Mouse (Mus musculus) heart, postnatal 0 days (tissue): ENCODE measurements at regions not wholly inside any gene's neighbourhood (a gene's known extent, or its start where the extent isn't known, plus 50 kb on each side); places are given as distances from the start of the nearest gene placed in this dataset.

Experiments used
- ATAC-seq: fragments of 200-750 bp; cut with Nextera tagmentation; 2 replicates; pipeline ENCODE4 v1.8.0; 2017; ENCODE audit warnings: low read depth, moderate number of reproducible peaks, moderate library complexity; ENCODE audit not compliant: insufficient read depth
- DNase-seq: peaks from one replicate; pipeline ENCODE4 v3.0.0-alpha.2; 2016; ENCODE audit warnings: low spot score
- H3K27ac ChIP-seq: fragments of 300-500 bp; sonication (generic); 2 replicates; pipeline ENCODE4 v1.5.1; 2014; ENCODE audit warnings: low read depth, mild to moderate bottlenecking
- H3K27me3 ChIP-seq: fragments of 300-500 bp; sonication (generic); 2 replicates; pipeline ENCODE4 v1.6.1; 2014; ENCODE audit warnings: low read length, mixed read lengths; ENCODE audit not compliant: control insufficient read depth, insufficient read depth
- H3K36me3 ChIP-seq: fragments of 300-500 bp; sonication (generic); replicated peaks from 2 replicates; pipeline ENCODE4 v1.6.1; 2014; ENCODE audit warnings: low read length, mixed read lengths; ENCODE audit not compliant: control insufficient read depth, insufficient read depth
- H3K4me1 ChIP-seq: fragments of 300-500 bp; sonication (generic); 2 replicates; pipeline ENCODE4 v1.6.1; 2014; ENCODE audit warnings: antibody characterized with exemption; ENCODE audit not compliant: control insufficient read depth, insufficient read depth
- H3K4me2 ChIP-seq: fragments of 300-500 bp; sonication (generic); 2 replicates; pipeline ENCODE4 v1.6.1; 2014; ENCODE audit warnings: low read depth, mild to moderate bottlenecking, low read length, moderate library complexity
- H3K4me3 ChIP-seq: fragments of 300-500 bp; sonication (generic); 2 replicates; pipeline ENCODE4 v1.5.1; 2014; ENCODE audit warnings: low read depth, low read length
- H3K9ac ChIP-seq: fragments of 300-500 bp; sonication (generic); replicated peaks from 2 replicates; pipeline ENCODE4 v1.6.1; 2014; ENCODE audit warnings: low read depth, low read length, mixed read lengths
- H3K9me3 ChIP-seq: fragments of 300-500 bp; sonication (generic); replicated peaks from 2 replicates; pipeline ENCODE4 v1.6.1; 2016; ENCODE audit warnings: low read length; ENCODE audit not compliant: control insufficient read depth
- CTCF ChIP-seq: IDR thresholded peaks from 2 replicates; pipeline ENCODE4 v1.5.1; 2016; ENCODE audit warnings: antibody characterized with exemption, control low read depth, low read depth
- EP300 ChIP-seq: IDR thresholded peaks from 2 replicates; pipeline ENCODE4 v1.6.1; 2016; ENCODE audit warnings: antibody characterized with exemption, low read depth
- WGBS: fragments of 180-500 bp; shearing (Covaris S2); extraction: QIAGEN DNeasy Blood & Tissue Kit; methylation state at CpG from one replicate; pipeline ENCODE4 v1.1.7; 2014; 5-methylcytosine and 5-hydroxymethylcytosine counted together

DNA sequence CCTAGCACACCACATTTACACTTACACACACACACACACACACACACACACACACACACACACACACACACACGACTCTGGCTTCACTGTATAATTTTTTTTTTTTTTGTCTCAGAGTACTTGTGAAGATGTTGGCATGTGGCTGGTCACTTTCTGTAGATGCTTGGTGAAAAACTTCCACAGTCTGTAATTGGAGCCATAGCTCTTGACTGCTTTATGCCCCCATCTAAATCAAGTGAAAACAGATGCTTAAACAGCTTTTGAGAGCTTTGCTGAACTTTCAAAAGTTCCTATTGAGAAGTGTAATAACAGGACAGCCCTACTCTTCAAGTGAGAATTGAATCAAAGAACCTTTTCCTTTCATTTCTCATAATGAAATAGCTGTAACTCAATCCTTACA lies 317.7 kb downstream of the Gm21750 start:
- H3K4me3 ChIP-seq: no peak overlapping the region

DNA sequence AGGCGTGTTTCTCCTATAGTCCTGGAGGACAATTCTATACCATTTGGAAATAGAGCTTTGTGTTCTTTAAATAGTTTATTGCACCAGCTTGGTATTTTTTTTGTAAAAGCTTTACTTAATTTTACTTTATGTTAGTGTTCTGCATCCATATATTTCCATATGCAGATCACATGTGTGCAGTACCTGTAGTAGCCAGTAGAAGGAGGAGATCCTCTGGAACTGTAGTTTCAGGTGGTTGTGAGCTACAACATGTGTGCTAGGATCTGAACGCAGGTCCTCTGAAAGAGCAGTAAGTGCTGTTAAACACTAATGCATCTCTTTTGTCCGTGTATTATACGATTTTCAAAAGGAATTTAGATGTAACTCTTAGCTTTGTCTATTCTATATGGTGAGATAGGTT lies 335.2 kb downstream of the Gm21750 start:
- DNase-seq (no peak), ATAC-seq (no peak)
- no peak for TF ChIP-seq CTCF
- no peak for TF ChIP-seq EP300
- H3K4me2 ChIP-seq: no peak overlapping the region
- 0 out of 2 replicates have a peak, but pooled peaks cover 5% of the 10 kb centered on the region for H3K9me3 ChIP-seq
- H3K27ac ChIP-seq: no peak overlapping the region
- H3K4me1 ChIP-seq: no peaks in the 10 kb centered on the region
- H3K9ac ChIP-seq: no peak overlapping the region
- 86% methylated on average over 4 of the region's 4 CpGs for WGBS
- no peaks in the 10 kb centered on the region for H3K36me3 ChIP-seq
- no peaks in the 10 kb centered on the region for H3K27me3 ChIP-seq
- H3K4me3 ChIP-seq: no peak overlapping the region

More for the DNA sequence above, 317.7 kb downstream of the Gm21750 start:
- H3K27me3 ChIP-seq: no peaks in the 10 kb centered on the region
- H3K27ac ChIP-seq: no peak overlapping the region
- 50% methylated on average over 1 of the region's 1 CpGs for WGBS
- no peak overlapping the region for H3K9ac ChIP-seq
- no peak for TF ChIP-seq CTCF
- no peak for TF ChIP-seq EP300
- DNase-seq (no peak), ATAC-seq (no peak)
- no peaks in the 10 kb centered on the region for H3K4me1 ChIP-seq
- H3K36me3 ChIP-seq: no peaks in the 10 kb centered on the region
- H3K9me3 ChIP-seq: no peaks in the 10 kb centered on the region
- no peak overlapping the region for H3K4me2 ChIP-seq

DNA sequence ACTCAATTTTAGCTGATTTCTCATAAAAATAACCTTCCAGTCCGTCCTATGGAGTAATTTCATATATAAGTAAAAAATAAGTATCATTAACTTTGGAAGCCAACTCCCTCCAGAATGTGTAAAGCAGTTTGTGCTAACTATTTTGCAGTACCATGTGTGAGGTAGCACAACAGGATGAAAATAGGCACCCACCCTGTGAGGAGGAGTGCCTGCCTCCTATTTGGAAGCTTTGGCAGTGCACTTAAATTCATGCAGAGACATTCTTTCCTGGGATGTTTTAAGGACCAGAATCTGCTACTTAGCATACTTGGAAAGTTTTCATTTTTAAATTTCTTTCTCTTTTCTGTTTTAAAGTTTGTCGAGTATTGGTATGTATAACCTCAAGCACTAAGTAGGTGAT lies 336.8 kb downstream of the Gm21750 start:
- Histone ChIP-seq H3K27me3 (no peaks in the 10 kb centered on the region), H3K27ac (no peak overlapping the region), H3K4me2 (no peak overlapping the region), H3K9ac (no peak overlapping the region), H3K36me3 (no peaks in the 10 kb centered on the region), H3K4me1 (no peaks in the 10 kb centered on the region), H3K4me3 (no peak overlapping the region), H3K9me3 (0 out of 2 replicates have a peak, but pooled peaks cover 5% of the 10 kb centered on the region)
- TF ChIP-seq EP300: no peak
- TF ChIP-seq CTCF: no peak
- DNase-seq: no peak
- WGBS: 69% methylated on average over 2 of the region's 2 CpGs
- ATAC-seq: no peak

DNA sequence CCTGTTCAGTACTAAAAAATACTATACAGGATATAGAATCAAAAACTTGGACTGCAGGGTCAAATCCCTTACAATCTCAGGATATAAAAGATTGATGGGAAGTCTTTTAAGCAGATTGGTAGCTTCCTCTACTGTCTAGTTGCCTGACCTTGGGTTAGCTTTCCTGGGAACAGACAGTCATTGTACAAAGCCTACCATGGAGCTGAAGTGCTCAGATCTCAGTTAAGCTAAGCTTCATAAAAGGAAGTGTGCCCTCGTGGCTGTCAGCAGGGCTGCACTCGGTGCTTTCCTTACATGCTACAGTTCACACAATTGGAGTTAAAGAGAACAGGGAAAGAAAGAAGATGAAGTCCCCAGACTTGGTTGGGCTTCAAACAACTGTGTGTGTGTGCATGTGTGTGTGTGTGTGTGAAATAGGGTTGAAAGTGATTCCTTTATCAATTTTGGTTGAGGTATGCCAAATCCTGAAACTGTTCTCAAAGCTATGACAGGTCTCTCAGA lies 338.4 kb downstream of the Gm21750 start:
- TF ChIP-seq CTCF (no peak), EP300 (no peak)
- Histone ChIP-seq H3K4me2 (no peak overlapping the region), H3K27me3 (no peaks in the 10 kb centered on the region), H3K4me3 (no peak overlapping the region), H3K4me1 (no peaks in the 10 kb centered on the region), H3K36me3 (no peaks in the 10 kb centered on the region), H3K9ac (no peak overlapping the region), H3K9me3 (0 out of 2 replicates have a peak, but pooled peaks cover 5% of the 10 kb centered on the region), H3K27ac (no peak overlapping the region)
- DNase-seq (no peak), ATAC-seq (no peak)
- WGBS: 20% methylated on average over 2 of the region's 2 CpGs

DNA sequence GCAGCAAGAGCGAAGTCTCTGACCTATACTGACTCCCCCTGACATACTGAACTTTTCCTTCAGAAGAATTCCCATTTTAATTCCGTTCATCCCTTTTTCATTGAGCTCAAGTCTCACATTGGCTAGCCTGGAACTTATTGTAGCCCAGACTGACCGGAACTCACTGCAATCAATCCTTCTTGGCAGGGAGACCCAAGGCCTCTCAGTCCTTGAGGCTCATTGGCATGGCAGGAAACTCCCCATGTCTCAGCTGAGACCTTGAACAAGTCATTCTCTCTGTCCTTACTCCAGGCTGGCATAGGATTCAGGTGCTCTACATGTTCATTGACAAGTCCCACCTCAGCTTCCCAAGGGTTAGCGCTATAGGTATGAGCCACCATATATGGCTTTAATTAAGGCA lies 345.9 kb downstream of the Gm21750 start:
- H3K9me3 ChIP-seq: no peaks in the 10 kb centered on the region
- no peak for ATAC-seq
- no peaks in the 10 kb centered on the region for H3K4me1 ChIP-seq
- TF ChIP-seq EP300 (no peak), CTCF (no peak)
- no peak overlapping the region for H3K4me3 ChIP-seq
- H3K27ac ChIP-seq: no peak overlapping the region
- H3K4me2 ChIP-seq: no peak overlapping the region
- H3K9ac ChIP-seq: no peak overlapping the region
- DNase-seq: no peak
- H3K36me3 ChIP-seq: no peaks in the 10 kb centered on the region
- 88% methylated on average over 4 of the region's 4 CpGs for WGBS
- H3K27me3 ChIP-seq: no peaks in the 10 kb centered on the region

DNA sequence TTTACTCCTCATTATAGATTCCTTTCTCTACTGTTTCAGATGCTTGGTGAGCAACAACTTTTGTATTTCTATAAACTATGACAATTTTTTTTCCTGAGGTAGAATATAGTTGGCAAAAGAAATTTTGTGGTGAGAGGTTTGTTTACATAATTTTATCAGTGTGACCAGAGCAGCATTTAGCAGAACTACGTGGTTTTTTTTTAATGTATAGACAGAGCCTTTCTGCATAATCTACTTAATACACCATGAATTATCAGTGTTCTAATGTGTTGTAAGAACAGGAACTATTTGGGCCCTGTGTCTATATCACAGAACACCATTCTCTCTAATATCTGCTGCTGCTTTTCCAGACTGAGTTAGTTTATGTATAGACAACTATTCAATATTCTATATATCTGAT lies 350.5 kb downstream of the Gm21750 start:
- Histone ChIP-seq H3K27me3 (no peaks in the 10 kb centered on the region), H3K9ac (no peak overlapping the region), H3K36me3 (no peaks in the 10 kb centered on the region), H3K4me2 (no peak overlapping the region), H3K4me3 (no peak overlapping the region), H3K9me3 (no peaks in the 10 kb centered on the region), H3K4me1 (no peaks in the 10 kb centered on the region), H3K27ac (no peak overlapping the region)
- 61% methylated on average over 1 of the region's 1 CpGs for WGBS
- ATAC-seq (no peak), DNase-seq (no peak)
- TF ChIP-seq EP300 (no peak), CTCF (no peak)
